Mouse (Mus musculus) kidney, postnatal 4 days (tissue): ENCODE measurements around the gene Tnfaip6.
A peak's percentile ranks its signal among the peaks of the same experiment; 100 is the strongest.
"Not testable (repeated sequence)": the region's sequence is repeated elsewhere in the genome, so short reads cannot be mapped to it uniquely, and the experiment has no call there.

Source experiments
- DNase-seq, 2 experiments: peaks; one replicate each; pipeline ENCODE4 v3.0.0; 2021; ENCODE audit warnings: mixed read lengths in 2 of 2

The Tnfaip6 gene

DNA sequence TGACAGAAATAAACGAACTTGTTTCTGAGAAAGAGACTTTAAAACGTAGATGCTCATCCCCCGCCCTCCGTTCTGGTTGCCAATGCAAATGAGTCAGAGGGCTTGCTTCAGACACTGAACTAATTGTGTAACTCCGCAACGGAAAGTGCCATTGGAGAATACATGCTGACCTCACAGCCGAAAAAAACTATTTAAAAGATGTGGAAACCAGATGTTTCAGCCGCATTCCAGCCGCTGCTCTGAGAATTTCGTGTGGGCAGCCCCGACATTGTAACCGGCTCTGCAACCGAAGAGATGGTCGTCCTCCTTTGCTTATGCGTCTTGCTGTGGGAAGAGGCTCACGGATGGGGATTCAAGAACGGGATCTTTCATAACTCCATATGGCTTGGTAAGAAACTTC, at the start of gene Tnfaip6:
TSS of gene Tnfaip6 (plus strand) at position 128 of the 400 bp plus-strand sequence.
- peak; percentile 37 to 56 for DNase-seq

DNA sequence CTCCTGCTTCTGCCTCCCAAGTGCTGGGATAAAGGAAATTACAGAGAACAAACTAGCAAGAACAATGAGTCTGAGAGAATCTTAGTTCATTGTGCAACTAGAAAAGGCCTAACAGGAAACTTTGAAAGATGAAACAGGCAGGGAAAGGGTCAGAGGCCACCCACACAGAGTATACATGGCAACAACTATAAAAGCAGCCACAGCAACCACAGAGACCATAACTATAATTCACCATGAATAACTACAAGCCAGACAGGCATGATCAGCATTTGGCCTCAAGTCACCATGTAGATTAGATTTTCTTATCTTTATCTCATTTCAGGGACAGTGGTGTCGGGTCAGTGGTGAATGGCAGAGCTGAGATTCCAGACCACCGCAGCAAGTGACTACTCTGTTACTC, 48.2 kb upstream of the Tnfaip6 start:
- DNase-seq, result no peak

DNA sequence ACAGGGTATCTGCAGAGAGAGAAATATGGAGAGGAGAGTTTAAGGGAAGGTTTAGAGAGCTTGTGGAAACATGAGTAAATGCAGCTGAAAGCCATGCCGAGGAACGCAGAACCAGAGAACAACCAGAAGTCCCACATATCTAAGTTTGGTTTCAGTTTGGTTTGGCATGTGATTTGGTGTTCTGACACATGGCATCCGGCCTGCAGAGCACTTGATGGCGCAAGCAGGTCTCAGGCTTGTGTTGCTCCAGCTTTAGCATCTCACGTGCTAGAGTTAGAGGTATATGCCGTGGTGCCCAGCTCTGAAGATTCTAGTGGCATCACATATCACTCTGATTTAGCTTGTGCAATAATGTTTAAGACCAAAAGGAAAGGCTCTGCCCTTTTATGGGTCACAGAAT, 46.4 kb upstream of the Tnfaip6 start:
- no peak for DNase-seq

DNA sequence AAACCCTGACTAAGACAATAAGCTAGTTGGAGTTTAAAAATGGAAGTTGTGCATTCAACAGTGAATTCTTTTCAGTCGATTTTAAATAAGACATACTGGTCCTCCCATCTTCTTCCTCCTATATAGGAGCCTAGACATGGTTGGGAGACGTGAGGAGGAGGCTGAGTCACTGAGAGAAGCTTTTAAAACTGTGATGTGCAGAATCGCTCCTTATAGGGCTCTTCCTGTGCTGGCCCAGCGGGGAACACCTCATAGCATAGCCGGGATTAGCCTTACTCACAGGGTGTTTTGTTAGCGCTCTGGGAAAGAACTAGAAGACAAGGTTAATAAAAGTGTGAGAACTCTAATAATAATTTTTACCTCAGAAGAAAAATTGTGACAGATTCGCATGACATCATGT, 37.8 kb upstream of the Tnfaip6 start:
- no peak for DNase-seq

DNA sequence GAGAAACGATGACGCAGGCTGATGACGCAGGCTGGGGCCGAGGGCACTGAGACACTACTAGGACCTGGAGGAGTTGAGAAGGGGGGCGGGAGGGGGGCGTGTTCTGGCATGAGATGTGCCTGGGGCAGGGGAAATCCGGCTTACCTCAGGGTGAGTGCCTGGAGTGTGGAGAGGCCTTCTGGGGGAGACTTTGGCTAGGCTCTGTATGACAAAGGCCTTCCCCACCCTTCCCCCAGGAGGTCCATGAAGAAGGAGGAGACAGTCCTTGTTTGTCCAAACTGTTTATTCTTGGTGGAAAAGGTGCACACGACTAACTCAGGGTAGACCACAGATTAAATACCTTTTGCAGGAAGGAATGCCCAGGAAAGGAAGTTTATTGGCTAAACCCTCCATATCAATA, 36.3 kb upstream of the Tnfaip6 start:
- no peak for DNase-seq

DNA sequence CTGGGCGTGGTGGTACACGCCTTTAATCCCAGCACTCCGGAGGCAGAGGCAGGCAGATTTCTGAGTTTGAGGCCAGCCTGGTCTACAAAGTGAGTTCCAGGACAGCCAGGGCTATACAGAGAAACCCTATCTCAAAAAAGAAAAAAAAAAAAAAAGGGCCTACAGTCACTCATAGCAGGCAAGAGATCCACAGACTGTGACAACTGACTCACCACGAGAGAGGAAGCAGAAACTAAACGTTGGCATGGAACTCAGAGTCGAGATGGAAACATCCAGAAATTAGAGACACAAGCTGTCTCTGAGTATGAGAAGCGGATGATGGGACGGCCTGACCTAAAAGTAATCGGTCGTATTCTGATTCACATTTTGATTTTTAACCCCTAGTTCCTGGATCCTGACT, 35.5 kb upstream of the Tnfaip6 start:
- DNase-seq, result not testable (repeated sequence)

DNA sequence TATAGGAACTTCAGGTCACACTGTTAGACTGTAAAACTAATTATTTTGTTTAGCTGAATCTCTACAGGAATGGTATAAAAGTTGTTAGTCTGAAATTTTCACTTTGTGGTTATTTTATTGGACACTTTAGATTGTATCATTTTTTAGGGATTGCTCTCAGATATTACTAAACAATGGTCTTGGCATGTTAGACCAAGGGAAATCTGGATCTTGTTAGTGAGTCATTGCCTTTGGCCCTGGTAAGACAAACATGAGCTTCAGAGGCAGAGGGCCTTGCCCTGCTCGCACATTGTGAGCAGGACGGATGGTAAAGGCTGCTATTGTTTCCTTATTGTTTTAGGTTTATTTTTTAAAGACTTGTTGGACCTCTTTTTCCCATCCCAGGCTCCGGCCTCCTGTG, 31.4 kb upstream of the Tnfaip6 start:
- no peak for DNase-seq

DNA sequence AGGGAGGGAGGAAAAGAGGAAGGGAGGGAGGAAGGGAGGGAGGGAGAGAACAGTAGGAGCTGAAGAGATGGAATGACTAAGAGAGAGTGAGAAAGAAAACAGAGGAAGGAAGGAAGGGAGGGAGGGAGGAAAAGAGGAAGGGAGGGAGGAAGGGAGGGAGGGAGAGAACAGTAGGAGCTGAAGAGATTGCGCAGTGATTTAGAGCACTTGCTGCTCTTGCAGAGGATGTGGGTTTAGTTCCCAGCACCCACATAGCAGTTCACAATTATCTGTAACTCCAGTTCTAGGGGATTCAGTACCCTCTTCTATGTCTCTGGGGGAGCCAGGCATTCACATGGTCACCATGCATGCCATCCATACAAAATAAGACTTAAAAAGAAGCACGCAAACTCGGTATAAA, 26.0 kb upstream of the Tnfaip6 start:
- DNase-seq, result not testable (repeated sequence)

DNA sequence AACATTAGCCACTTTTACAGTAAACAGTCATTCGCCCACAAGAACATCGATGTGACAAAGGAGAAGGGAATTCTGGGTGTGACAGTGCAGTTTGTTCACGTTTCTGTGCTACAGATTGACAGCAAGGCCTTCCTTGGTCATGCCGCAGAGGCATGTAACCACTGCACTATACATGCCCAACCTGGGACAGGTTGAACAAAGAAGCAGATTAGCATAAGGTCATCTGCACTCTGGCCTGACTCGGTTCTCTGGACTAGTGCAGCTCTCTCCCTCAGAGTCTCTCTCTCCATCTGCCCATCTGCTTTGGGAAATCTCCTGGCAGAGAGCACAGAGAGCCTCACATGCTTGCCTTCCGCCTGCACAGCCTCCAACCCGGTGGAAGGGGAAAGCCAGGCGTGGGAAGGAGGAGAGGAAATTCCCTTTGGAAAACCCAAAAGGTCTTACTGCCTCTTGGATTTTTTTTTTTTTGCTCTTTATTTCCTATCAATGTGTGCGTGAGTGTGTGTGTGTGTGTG, 24.4 kb upstream of the Tnfaip6 start:
- no peak for DNase-seq

DNA sequence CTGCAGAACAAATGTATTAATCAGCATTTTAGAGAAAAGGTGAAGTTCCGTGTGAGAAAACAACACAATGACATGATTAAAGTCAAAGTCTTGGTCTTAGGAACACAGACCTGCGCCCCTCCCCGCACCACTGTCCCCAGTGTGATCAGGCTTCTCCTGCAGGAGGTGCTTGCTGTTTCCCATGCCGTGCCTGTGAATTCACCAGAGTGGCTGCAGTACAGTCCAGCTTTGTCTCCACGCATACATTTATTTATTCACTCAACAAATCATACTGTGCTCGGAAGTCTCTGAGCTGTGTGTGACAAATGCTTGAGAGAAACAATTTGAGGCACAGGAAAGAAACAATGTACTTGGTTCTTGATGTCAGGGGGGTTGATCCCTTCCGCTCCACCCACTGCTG, 21.4 kb upstream of the Tnfaip6 start:
- DNase-seq, result no peak

DNA sequence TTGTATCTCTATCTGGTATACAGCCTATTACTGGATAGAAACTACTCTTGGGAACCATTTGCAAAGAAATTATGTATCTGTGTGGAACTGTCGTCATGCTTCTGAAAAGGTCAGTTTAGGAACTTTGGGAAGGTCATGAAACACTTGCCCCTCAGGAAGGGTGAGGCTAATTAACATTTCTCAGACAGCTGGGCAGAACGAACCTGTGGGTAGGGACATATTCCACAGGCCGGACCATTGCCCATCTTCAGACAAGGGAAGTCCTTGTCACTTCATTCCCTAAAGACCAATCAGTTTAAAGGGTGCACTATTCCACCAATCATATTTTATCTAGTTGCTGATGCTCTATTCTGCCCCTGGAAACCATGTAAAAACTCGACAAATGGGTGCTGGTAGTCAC, 10.7 kb upstream of the Tnfaip6 start:
- no peak for DNase-seq

DNA sequence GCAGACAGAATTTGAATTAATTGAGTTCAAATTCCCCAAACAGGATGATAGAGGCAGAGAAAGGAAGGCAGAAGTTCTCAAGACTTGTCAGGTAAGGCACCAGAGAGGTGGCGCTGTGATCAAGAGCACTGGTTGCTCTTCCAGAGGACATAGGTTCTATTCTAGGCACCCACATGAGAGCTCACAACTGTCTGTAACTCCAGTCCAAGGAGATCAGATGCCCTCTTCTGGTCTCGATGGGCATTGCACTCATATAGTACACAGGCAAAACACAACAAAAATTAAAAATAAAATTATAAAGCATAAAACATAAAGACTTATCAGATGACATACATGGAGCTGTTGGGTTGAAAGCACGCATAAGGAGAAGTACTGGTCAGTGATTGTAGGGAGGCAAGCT, 8.4 kb upstream of the Tnfaip6 start:
- no peak for DNase-seq

DNA sequence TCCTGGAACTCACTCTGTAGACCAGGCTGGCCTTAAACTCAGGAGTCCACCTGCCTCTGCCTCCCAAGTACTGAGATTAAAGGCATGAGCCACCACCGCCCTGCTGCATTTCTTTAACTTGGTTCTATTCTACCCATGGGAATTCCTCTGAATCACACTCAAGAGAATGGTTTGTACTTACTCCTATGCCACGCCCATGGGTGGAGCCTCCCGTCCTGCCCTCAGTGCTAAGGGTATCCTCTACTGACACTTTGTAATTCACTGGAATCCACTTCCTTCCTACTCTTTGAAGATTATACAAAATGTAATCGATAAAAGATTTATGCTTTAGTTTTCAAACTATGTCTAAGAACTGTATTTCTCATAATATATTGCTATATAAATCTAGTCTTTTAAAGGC, 6.3 kb upstream of the Tnfaip6 start:
- peak; percentile 10 to 16 for DNase-seq

DNA sequence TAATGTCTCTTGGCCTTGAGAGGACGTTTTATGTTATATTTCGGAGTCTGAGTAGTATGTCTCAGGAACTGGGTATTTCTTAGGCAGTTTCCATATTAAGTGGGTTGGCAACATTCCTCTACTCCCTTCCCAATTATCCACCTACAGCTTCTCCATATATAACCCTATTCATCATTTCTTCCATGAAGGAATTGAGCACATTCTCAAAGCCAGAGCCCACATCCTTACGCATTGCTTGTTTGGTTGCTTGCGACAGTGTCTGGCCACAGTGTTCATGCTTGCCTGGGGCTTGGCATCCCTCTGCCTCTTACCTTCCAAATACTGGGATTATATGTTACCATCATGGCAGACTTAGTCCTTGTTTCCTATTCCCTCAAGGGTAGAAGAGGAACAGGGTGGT, 3.2 kb upstream of the Tnfaip6 start:
- no peak for DNase-seq

DNA sequence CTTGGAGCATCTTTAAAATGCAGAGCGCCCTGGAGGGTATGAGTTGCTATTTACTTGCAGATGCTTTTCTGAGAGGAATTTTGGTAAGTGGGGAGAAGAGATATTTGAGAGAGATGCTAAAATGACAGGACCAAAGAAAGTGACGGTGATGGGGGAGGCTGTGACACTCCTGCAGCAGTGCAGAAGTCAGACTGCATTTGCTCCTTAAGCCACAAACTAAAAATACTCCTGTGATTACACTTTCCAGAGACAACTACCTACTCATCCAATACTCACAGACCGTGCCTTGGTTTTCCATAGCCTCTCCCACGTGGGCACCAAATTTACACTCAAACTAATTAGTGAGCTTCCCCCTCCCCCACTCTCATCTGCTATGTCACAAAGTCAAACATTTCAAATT, 2.7 kb upstream of the Tnfaip6 start:
- DNase-seq, result no peak

DNA sequence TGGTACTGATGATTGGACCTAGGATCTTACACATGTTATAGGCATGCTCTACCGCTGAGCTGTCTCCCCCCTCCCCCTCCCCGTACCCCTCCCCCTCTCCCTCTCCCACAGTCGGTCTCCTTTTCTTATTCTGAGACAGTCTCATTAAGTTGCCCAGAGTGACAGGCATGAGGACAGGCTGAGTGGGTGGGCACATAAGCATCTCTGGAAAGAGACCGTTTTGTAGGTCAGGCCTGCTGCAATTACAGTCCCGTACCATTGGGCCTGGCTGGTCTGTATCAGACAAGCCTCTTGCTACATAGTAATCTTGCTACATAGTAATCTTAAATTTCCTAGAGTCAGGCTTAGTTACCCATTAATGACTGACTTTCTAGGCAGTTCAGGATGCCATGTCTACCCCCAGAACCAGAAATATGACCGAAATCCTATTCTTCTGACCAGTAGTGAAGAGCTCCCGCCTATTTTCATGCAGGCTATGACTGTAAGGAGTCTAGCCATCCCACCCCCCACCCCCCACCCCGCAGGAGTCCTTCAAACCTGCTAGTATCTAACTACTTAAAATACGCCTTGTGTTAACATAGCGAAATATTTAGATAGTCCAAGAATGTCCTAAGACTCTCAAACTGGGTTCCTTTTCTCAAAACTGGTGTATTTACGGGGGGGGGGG, 747 bp upstream of the Tnfaip6 start:
- DNase-seq, result no peak

DNA sequence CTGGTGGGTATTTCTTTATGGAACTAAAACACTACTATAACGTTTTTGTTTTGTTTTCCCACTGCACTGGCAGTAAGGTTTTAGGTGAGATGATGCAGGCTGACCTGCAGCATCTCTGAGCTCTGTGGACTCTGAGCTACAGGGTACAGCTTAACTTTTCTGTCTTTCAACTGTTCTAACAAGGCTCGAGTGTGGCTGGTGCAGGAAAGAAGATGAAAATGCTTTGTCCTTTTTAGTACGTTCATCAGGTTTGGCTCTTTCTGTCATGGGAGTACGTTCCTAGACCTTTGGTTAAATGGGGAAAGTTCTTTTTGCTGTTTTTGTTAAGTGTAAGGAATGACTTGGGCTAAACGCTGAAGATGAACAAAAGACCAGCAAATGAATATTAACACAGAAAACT, 749 bp downstream of the Tnfaip6 start:
- no peak for DNase-seq

DNA sequence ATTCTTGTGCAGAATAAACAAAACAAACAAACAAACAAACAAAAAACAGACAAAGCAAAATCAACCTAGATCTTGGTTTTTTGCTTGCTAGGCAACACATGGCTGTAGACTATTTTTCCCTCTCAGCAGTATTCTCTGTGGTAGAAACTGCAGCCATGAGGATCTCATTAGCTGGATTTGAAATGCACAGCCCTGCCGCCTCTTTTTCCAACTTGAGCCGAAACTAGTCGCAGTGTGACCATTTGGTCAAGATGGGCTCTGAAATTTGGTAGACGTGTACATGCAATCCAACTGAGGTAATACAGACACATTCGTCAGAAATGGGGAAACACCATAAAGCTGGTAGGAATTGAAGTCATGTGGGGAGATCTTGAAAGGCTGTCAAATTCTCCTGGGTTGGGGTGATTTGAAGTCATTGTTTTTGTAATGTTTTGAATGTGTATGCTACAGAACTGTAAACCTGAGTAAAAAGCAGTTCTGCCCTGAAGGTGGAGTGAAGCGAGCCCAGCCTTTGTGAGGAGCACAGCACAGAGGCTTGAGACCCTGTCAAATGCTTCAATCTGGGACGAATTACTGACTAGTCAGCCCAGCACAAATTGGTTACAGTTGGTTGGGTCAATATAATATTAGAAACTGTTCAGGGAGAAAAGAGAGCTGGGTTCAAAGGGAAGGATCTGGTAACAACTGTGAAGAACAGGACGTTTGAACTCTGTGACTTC, 1.4 kb downstream of the Tnfaip6 start:
- DNase-seq, result peak in 1 of 2 experiments; percentile 5

DNA sequence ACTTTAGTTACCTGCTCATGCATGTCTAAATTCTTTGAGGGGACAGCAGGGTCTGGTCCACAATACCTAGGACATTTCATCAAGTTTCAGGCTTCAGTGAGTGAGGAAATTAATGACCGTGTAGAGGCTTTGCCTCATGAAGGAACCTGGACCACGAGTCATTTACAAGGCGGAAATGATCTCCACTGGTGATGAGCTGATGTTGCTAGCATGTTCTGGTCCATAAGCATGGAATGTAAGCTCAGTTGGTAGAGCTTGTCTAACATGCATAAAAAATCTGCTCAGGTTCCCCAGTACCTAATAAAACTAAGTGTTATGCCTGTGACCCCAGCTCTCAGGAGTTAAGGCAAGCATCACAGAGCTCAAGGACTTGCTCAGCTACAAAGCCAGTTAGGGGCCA, 4.3 kb downstream of the Tnfaip6 start:
- peak; percentile 3 to 11 for DNase-seq

DNA sequence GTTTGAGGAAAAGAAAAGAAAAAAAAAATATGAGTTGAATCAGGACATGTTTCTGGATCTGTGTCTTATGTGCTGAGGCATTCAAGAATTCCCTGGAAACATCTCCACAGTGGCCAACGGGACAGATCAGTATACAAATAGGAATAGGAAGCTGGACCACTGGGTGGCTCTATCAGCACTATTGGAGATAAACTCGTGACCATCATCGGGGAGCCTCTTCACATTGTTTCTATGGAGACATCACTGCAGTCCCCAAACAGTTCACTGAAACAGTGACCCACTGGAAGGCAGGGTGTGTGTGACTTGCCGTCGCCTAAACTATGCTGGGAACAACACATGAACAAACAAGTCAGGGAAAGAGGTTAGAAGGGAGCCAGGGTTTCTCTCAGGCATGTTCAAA, 4.9 kb downstream of the Tnfaip6 start:
- DNase-seq, result no peak

DNA sequence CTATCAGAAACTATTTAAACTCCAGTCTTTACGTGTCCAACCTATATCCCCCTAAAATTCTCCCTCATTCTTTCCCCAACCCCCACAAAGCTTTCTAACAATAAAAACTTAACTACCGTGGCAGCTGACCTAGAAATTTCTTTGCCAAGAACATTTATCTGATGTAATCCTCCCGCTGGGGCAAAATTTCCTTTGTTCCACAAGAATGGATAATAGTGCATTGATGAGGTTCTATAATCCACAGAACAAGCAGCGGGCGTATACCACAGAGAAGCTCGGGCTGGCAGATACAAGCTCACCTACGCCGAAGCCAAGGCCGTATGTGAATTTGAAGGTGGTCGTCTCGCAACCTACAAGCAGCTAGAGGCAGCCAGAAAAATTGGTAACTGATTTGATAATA, 5.7 kb downstream of the Tnfaip6 start:
- DNase-seq, result no peak

DNA sequence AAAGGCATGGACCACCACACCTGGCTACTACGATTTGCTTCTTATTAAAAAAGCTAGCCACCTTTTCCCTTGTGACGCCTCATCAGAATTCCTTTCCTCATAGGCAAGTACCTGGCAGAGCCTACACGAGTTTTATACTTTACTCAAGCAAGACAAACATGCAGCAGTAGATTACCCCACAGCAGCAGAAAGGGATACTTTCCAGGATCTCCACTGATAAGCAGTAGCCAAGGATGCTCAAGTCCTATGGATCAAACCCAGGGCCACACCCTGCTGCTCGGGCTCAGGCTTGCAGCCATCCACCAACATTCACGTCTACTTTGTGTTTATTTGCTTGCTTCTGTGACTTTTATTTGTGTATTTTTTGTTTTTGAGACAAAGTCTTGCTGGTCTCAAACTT, 8.2 kb downstream of the Tnfaip6 start:
- DNase-seq, result no peak

DNA sequence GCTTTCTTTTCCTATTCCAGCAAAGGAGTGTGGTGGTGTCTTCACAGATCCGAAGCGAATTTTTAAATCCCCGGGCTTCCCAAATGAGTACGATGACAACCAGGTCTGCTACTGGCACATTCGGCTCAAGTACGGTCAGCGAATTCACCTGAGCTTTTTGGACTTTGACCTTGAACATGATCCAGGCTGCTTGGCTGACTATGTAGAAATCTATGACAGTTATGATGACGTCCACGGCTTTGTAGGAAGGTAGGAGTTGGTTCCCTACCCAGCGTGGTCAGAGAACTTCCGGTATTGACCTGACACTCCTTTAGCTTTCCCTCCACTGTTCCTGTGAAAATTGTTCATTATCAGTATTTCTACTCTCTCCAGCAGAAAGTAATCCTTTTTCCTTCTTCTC, 13.0 kb downstream of the Tnfaip6 start:
- DNase-seq, result no peak

DNA sequence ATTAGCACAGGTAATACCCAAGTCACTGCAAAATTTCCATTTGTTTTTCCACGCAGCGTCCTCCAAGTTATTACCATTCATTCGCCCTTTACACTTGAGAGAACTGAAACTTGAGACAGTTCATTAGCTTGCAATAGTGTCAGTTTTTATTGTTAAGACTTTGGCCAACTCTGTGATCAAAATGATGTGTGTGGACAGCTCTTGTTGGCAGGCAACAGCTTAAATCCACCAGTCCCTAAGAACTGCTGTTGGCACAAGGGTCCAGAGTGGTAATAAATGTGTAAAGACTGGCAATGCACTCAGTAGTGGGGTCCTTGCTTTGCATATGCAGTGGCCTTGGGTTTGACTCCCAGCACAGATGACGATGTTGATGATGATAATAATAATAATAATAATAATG, 14.5 kb downstream of the Tnfaip6 start:
- no peak for DNase-seq

DNA sequence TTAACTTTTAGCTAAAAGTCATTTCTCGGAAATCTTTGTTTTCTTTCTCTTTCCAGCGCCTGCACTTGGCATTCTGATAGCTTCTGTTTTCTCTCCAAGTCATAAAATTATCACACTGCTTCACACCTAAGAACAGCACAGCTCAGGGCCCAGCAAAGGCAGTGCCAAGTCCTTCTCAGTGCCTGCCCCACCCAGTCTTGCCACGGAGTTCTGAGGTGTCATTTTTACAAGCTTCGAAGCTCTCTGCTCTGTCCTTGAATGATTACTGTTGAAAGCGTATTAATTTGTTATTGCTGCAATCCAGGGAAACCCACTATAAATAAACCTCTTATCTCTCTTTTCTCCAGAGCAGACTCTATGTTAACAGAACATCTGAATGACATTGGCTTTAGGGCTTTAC, 15.7 kb downstream of the Tnfaip6 start:
- no peak for DNase-seq
